Mouse (Mus musculus): Measurements from ENCODE around the gene Ints1. TPM values are rescaled to one million over a fixed set of nuclear protein-coding genes. Genes with fewer than 3 reads are reported as not detected.

Gene Ints1
- polyA plus RNA-seq, 1 experiment from 2014 or later = 19.8 TPM

- Histone ChIP-seq H3K27me3 (ENCODE audit: control insufficient read depth, insufficient read depth, low read length) (no peaks in the 10 kb centered on the region), H3K4me3 (ENCODE audit: control insufficient read depth in 1 of 2, insufficient read depth in 1 of 2, low read depth in 1 of 2, low read length in 2 of 2) (no peak overlapping the region), H3K4me1 (ENCODE audit: control insufficient read depth in 2 of 2, insufficient read depth in 2 of 2, low read length in 2 of 2) (peaks cover 15 to 25% of the 10 kb centered on the region in 2 experiments), H3K4me2 (ENCODE audit: low read length) (no peak overlapping the region), H3K9me3 (ENCODE audit: control insufficient read depth, low read length) (no peaks in the 10 kb centered on the region), H3K36me3 (ENCODE audit: control insufficient read depth, insufficient read depth, low read length) (peaks cover 20% of the 10 kb centered on the region), H3K27ac (replicated peaks in 1 of 2; ENCODE audit: control insufficient read depth in 1 of 2, insufficient read depth in 1 of 2, low read depth in 2 of 2, low read length in 2 of 2) (no peak overlapping the region), H3K9ac (ENCODE audit: low read length) (no peak overlapping the region)
- 85% methylated on average over 8 of the region's 8 CpGs for WGBS
- no peak for ATAC-seq (ENCODE audit: insufficient number of reproducible peaks, insufficient read depth, low FRiP score, low read depth)
Measured at GRCm38 (mm10) chr5:139805924-139806323, 30.4 kb upstream of the Ints1 start.

DNA sequence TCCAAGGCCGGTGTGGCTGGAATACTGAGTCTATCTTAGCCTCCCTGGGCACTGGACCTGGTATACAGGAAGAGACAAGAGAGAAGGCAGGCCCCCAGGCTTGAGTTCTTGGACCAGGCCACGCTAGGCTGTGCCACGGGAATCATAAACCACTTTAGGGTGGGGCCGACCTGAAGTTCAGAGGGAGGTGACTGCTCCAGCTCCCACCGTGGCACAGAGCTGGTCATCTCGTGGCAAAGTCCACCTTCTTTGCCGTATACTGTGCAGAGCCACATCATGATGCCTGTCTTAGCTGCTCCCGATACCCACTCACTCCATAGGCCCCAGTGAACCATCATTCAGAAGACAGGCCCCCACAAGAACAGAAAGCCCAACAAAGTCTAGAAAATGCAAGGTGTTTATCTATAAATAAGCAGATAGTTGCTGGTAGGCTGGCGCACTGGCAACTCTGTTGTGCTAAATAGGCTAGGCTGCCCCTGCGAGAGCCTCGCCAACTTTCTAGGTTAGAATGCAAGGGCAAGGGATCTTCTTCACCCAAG, 29.2 kb upstream of the Ints1 start:
- no peak overlapping the region for H3K4me3 ChIP-seq (ENCODE audit: control insufficient read depth in 1 of 2, insufficient read depth in 1 of 2, low read depth in 1 of 2, low read length in 2 of 2)
- peaks cover 17 to 30% of the 10 kb centered on the region in 2 experiments for H3K4me1 ChIP-seq (ENCODE audit: control insufficient read depth in 2 of 2, insufficient read depth in 2 of 2, low read length in 2 of 2)
- H3K36me3 ChIP-seq (ENCODE audit: control insufficient read depth, insufficient read depth, low read length) = peaks cover 32% of the 10 kb centered on the region
- no peak for ATAC-seq (ENCODE audit: insufficient number of reproducible peaks, insufficient read depth, low FRiP score, low read depth)
- no peak overlapping the region; the same call in 1 of the 2 replicates for H3K9ac ChIP-seq (ENCODE audit: low read length)
- no peaks in the 10 kb centered on the region for H3K9me3 ChIP-seq (ENCODE audit: control insufficient read depth, low read length)
- no peaks in the 10 kb centered on the region for H3K27me3 ChIP-seq (ENCODE audit: control insufficient read depth, insufficient read depth, low read length)
- 66% methylated on average over 11 of the region's 11 CpGs for WGBS
- H3K4me2 ChIP-seq (ENCODE audit: low read length) = peak overlapping the region; percentile 41; the same call in 1 of the 2 replicates
- peak overlapping the region; percentile 58 to 79 for H3K27ac ChIP-seq (replicated peaks in 1 of 2; ENCODE audit: control insufficient read depth in 1 of 2, insufficient read depth in 1 of 2, low read depth in 2 of 2, low read length in 2 of 2)

- peak overlapping the region; percentile 58 to 79 for H3K27ac ChIP-seq (replicated peaks in 1 of 2; ENCODE audit: control insufficient read depth in 1 of 2, insufficient read depth in 1 of 2, low read depth in 2 of 2, low read length in 2 of 2)
- H3K4me3 ChIP-seq (ENCODE audit: control insufficient read depth in 1 of 2, insufficient read depth in 1 of 2, low read depth in 1 of 2, low read length in 2 of 2) = no peak overlapping the region
- H3K36me3 ChIP-seq (ENCODE audit: control insufficient read depth, insufficient read depth, low read length) = peaks cover 37% of the 10 kb centered on the region
- peaks cover 17 to 33% of the 10 kb centered on the region in 2 experiments for H3K4me1 ChIP-seq (ENCODE audit: control insufficient read depth in 2 of 2, insufficient read depth in 2 of 2, low read length in 2 of 2)
- WGBS = 4% methylated on average over 6 of the region's 6 CpGs
- H3K9ac ChIP-seq (ENCODE audit: low read length) = peak overlapping the region; percentile 47
- no peaks in the 10 kb centered on the region for H3K9me3 ChIP-seq (ENCODE audit: control insufficient read depth, low read length)
- peak overlapping the region; percentile 41 for H3K4me2 ChIP-seq (ENCODE audit: low read length)
- no peaks in the 10 kb centered on the region for H3K27me3 ChIP-seq (ENCODE audit: control insufficient read depth, insufficient read depth, low read length)
- ATAC-seq (ENCODE audit: insufficient number of reproducible peaks, insufficient read depth, low FRiP score, low read depth) = peak; percentile 54
Measured at GRCm38 (mm10) chr5:139804107-139804551, 28.7 kb upstream of the Ints1 start.

DNA sequence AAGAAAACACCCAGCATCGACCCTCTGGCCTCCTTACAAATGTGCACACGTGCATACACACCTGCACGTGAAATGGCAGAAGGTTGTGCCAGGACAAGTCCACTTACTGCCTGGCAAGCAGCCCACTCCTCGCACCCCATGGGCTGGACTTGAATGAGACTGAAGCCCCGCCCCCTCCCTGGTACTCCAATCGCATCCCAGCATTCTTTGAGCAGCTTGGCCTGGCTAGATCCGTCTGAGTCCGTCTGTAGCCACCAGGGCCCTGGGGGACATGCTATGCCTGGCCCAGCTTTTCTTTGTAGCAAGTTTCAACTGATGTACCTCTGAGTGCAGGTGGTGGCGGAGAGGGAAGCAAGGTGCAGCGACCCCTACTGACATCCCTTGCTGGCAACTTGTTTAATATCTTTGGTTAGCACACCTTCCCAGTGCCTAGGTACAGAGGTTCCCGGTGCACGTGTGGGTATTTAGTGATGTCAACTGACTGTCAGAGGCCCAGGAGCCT, 28.2 kb upstream of the Ints1 start:
- H3K4me2 ChIP-seq (ENCODE audit: low read length) = peak overlapping the region; percentile 41
- H3K27ac ChIP-seq (replicated peaks in 1 of 2; ENCODE audit: control insufficient read depth in 1 of 2, insufficient read depth in 1 of 2, low read depth in 2 of 2, low read length in 2 of 2) = peak overlapping the region; percentile 58 to 79; a peak in 3 of 4 replicates
- H3K27me3 ChIP-seq (ENCODE audit: control insufficient read depth, insufficient read depth, low read length) = no peaks in the 10 kb centered on the region
- peaks cover 40% of the 10 kb centered on the region for H3K36me3 ChIP-seq (ENCODE audit: control insufficient read depth, insufficient read depth, low read length)
- H3K4me1 ChIP-seq (ENCODE audit: control insufficient read depth in 2 of 2, insufficient read depth in 2 of 2, low read length in 2 of 2) = peaks cover 20 to 38% of the 10 kb centered on the region in 2 experiments
- H3K9me3 ChIP-seq (ENCODE audit: control insufficient read depth, low read length) = no peaks in the 10 kb centered on the region
- peak overlapping the region; percentile 47 for H3K9ac ChIP-seq (ENCODE audit: low read length)
- H3K4me3 ChIP-seq (ENCODE audit: control insufficient read depth in 1 of 2, insufficient read depth in 1 of 2, low read depth in 1 of 2, low read length in 2 of 2) = no peak overlapping the region
- ATAC-seq (ENCODE audit: insufficient number of reproducible peaks, insufficient read depth, low FRiP score, low read depth) = peak; percentile 49
- WGBS = 5% methylated on average over 12 of the region's 12 CpGs

DNA sequence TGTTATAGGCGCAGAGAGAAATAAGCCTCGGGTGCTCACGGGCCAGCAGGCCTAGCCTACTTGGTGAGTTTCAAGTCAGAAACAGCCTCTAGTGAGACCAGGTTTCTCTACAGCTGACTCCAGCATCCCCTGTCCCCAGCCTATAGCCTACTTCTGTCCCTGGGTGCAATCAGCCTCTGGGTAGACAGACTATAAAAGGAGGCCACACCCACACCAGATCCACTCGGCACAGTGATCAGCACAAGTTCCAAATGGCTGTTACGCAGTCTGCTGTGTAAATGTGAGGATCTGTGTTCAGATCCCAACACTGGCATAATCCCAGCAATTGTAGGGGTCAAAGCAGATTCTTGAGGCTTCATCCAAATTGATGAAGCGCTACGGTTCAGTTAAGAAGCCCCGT, 27.7 kb upstream of the Ints1 start:
- Histone ChIP-seq H3K4me2 (ENCODE audit: low read length) (no peak overlapping the region), H3K27me3 (ENCODE audit: control insufficient read depth, insufficient read depth, low read length) (no peaks in the 10 kb centered on the region), H3K36me3 (ENCODE audit: control insufficient read depth, insufficient read depth, low read length) (peaks cover 40% of the 10 kb centered on the region), H3K4me3 (ENCODE audit: control insufficient read depth in 1 of 2, insufficient read depth in 1 of 2, low read depth in 1 of 2, low read length in 2 of 2) (no peak overlapping the region), H3K4me1 (ENCODE audit: control insufficient read depth in 2 of 2, insufficient read depth in 2 of 2, low read length in 2 of 2) (peaks cover 25 to 43% of the 10 kb centered on the region in 2 experiments), H3K27ac (replicated peaks in 1 of 2; ENCODE audit: control insufficient read depth in 1 of 2, insufficient read depth in 1 of 2, low read depth in 2 of 2, low read length in 2 of 2) (no peak overlapping the region; a peak in 1 of 4 replicates), H3K9ac (ENCODE audit: low read length) (no peak overlapping the region), H3K9me3 (ENCODE audit: control insufficient read depth, low read length) (no peaks in the 10 kb centered on the region)
- 74% methylated on average over 8 of the region's 8 CpGs for WGBS
- ATAC-seq (ENCODE audit: insufficient number of reproducible peaks, insufficient read depth, low FRiP score, low read depth) = no peak

DNA sequence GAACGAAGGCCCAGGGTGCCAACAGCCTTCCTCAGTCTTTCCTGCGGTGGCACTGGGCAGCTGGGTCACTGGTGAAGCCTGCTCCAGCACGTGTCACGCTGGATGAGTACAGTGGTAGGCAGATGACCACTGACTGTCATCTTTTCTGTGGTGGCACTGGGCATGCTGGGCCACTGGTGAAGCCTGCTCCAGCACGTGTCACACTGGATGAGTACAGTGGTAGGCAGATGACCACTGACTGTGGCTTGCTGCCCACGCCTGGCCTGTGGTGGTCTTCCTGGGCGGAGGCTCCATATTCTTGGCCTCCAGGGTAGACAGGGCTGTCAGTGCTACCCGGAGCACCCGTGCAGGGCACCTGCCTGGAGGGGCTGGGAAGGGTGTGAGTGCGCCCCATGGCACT, 26.4 kb upstream of the Ints1 start:
- no peak overlapping the region for H3K9ac ChIP-seq (ENCODE audit: low read length)
- H3K27ac ChIP-seq (replicated peaks in 1 of 2; ENCODE audit: control insufficient read depth in 1 of 2, insufficient read depth in 1 of 2, low read depth in 2 of 2, low read length in 2 of 2) = no peak overlapping the region
- WGBS = 95% methylated on average over 10 of the region's 10 CpGs
- H3K9me3 ChIP-seq (ENCODE audit: control insufficient read depth, low read length) = no peaks in the 10 kb centered on the region
- H3K27me3 ChIP-seq (ENCODE audit: control insufficient read depth, insufficient read depth, low read length) = no peaks in the 10 kb centered on the region
- peaks cover 40% of the 10 kb centered on the region for H3K36me3 ChIP-seq (ENCODE audit: control insufficient read depth, insufficient read depth, low read length)
- no peak overlapping the region for H3K4me3 ChIP-seq (ENCODE audit: control insufficient read depth in 1 of 2, insufficient read depth in 1 of 2, low read depth in 1 of 2, low read length in 2 of 2)
- peaks cover 37 to 56% of the 10 kb centered on the region in 2 experiments for H3K4me1 ChIP-seq (ENCODE audit: control insufficient read depth in 2 of 2, insufficient read depth in 2 of 2, low read length in 2 of 2)
- no peak for ATAC-seq (ENCODE audit: insufficient number of reproducible peaks, insufficient read depth, low FRiP score, low read depth)
- no peak overlapping the region for H3K4me2 ChIP-seq (ENCODE audit: low read length)

DNA sequence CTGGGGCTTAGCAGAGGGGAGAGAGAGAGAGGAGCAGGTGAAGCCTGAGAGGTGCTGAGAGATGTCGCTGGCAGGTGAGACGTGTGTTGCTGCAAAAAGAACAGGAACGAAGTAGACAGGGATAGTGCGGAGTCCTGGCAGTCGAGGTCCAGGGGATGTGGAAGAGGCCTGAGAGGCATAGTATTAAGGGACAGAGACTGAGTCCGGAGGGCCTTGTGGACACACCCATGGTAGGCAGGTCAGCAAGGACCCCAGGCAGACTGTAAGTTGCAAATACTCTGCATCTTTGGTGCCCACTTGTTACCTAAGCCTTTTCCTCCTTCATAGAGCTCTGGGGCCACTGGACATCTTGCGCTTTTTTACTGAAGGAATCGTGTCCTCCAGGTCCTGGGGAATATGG, 25.8 kb upstream of the Ints1 start:
- WGBS = 81% methylated on average over 8 of the region's 8 CpGs
- ATAC-seq (ENCODE audit: insufficient number of reproducible peaks, insufficient read depth, low FRiP score, low read depth) = no peak
- Histone ChIP-seq H3K4me3 (ENCODE audit: control insufficient read depth in 1 of 2, insufficient read depth in 1 of 2, low read depth in 1 of 2, low read length in 2 of 2) (no peak overlapping the region), H3K9ac (ENCODE audit: low read length) (no peak overlapping the region), H3K4me2 (ENCODE audit: low read length) (no peak overlapping the region), H3K27ac (replicated peaks in 1 of 2; ENCODE audit: control insufficient read depth in 1 of 2, insufficient read depth in 1 of 2, low read depth in 2 of 2, low read length in 2 of 2) (no peak overlapping the region), H3K27me3 (ENCODE audit: control insufficient read depth, insufficient read depth, low read length) (no peaks in the 10 kb centered on the region), H3K36me3 (ENCODE audit: control insufficient read depth, insufficient read depth, low read length) (peaks cover 40% of the 10 kb centered on the region), H3K9me3 (ENCODE audit: control insufficient read depth, low read length) (no peaks in the 10 kb centered on the region), H3K4me1 (ENCODE audit: control insufficient read depth in 2 of 2, insufficient read depth in 2 of 2, low read length in 2 of 2) (peaks cover 43 to 62% of the 10 kb centered on the region in 2 experiments)
